Mouse (Mus musculus) testis, adult 2 months (tissue): ENCODE results near the gene Unc13a.

Experiments
- CTCF ChIP-seq: fragments of 200-500 bp; IDR thresholded peaks from 2 replicates; pipeline ENCODE4 v1.5.1; 2012; ENCODE audit warnings: low read depth, mild to moderate bottlenecking, inconsistent platforms, low read length, moderate library complexity; ENCODE audit not compliant: control insufficient read depth, insufficient read depth, insufficient replicate concordance
- POLR2A ChIP-seq: fragments of 200-500 bp; IDR thresholded peaks from 2 replicates; pipeline ENCODE4 v1.6.1; 2012; ENCODE audit warnings: low read depth, mild to moderate bottlenecking, inconsistent platforms, low read length, moderate library complexity; ENCODE audit not compliant: control insufficient read depth

DNA sequence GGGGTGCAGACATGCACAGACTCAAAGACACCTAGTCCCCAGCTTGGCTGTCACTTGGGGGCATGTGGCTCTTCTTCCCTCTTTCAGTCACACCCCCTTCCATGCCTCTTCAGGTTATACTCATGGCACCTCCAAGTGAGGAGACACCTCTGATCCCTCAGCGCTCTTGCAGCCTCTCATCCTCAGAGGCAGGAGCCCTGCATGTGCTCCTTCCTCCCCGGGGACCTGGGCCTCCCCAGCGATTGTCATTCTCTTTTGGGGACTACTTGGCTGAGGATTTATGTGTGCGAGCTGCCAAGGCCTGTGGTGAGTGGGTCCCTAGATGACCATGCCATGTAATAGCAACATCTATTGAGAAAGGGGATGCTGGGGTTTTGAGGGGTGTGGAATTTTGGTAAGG lies 6.7 kb upstream of the Unc13a start:
- TF ChIP-seq CTCF (no peak), POLR2A (no peak)
